Mouse (Mus musculus) midbrain, embryonic 12.5 days (tissue): ENCODE measurements around the gene Atxn2l. TPM values are rescaled to one million over a fixed set of nuclear protein-coding genes. Genes with fewer than 3 reads are reported as not detected.

Source experiments
- ATAC-seq: fragments of 200-750 bp; cut with Nextera tagmentation; 2 replicates; pipeline ENCODE4 v1.8.0; 2017; ENCODE audit warnings: low read depth, moderate TSS enrichment, moderate library complexity; ENCODE audit not compliant: low FRiP score
- H3K27ac ChIP-seq: fragments of 300-500 bp; sonication (generic); replicated peaks from 2 replicates; pipeline ENCODE4 v1.5.1; 2016; ENCODE audit warnings: mild to moderate bottlenecking
- H3K27me3 ChIP-seq: fragments of 300-500 bp; sonication (generic); 2 replicates; pipeline ENCODE4 v1.6.1; 2016; ENCODE audit warnings: mild to moderate bottlenecking
- H3K36me3 ChIP-seq: fragments of 300-500 bp; sonication (generic); 2 replicates; pipeline ENCODE4 v1.6.1; 2016
- H3K4me1 ChIP-seq: fragments of 300-500 bp; sonication (generic); 2 replicates; pipeline ENCODE4 v1.6.1; 2016
- H3K4me2 ChIP-seq: fragments of 300-500 bp; sonication (generic); replicated peaks from 2 replicates; pipeline ENCODE4 v1.6.1; 2016; ENCODE audit warnings: mild to moderate bottlenecking, moderate library complexity
- H3K4me3 ChIP-seq: fragments of 300-500 bp; sonication (generic); 2 replicates; pipeline ENCODE4 v1.5.1; 2016; ENCODE audit warnings: mild to moderate bottlenecking
- H3K9ac ChIP-seq: fragments of 300-500 bp; sonication (generic); replicated peaks from 2 replicates; pipeline ENCODE4 v1.6.1; 2016; ENCODE audit warnings: mild to moderate bottlenecking, moderate library complexity
- H3K9me3 ChIP-seq: fragments of 300-500 bp; sonication (generic); 2 replicates; pipeline ENCODE4 v1.6.1; 2016; ENCODE audit warnings: mild to moderate bottlenecking
- WGBS: fragments of 180-500 bp; shearing (Covaris S2); methylation state at CpG from one replicate; pipeline ENCODE4 v1.1.7; 2016; 5-methylcytosine and 5-hydroxymethylcytosine counted together
- polyA plus RNA-seq: library from polyadenylated mRNA; unstranded; fragments of >200 nt; fragmentation: Nextera tagmentation; extraction: Ambion mirVana; gene quantifications from 2 replicates; pipeline ENCODE4 v1.2.1, GENCODE M21; 2016

Gene Atxn2l
- polyA plus RNA-seq, 1 experiment from 2014 or later, result 72.8 TPM

GRCm38 (mm10) chr7:126511287-126511686, 8.1 kb upstream of the Atxn2l start:
- Histone ChIP-seq H3K27ac (no peak overlapping the region), H3K4me1 (no peaks in the 10 kb centered on the region), H3K36me3 (no peaks in the 10 kb centered on the region), H3K4me3 (no peak overlapping the region), H3K9me3 (no peaks in the 10 kb centered on the region), H3K9ac (no peak overlapping the region), H3K27me3 (no peaks in the 10 kb centered on the region), H3K4me2 (no peak overlapping the region)
- no peak for ATAC-seq
- 89% methylated on average over 3 of the region's 3 CpGs for WGBS

GRCm38 (mm10) chr7:126507126-126507778, 4.0 kb upstream of the Atxn2l start:
- no peak overlapping the region for H3K27ac ChIP-seq
- H3K4me1 ChIP-seq, result peaks cover 6% of the 10 kb centered on the region; the same call in 1 of the 2 replicates
- H3K4me3 ChIP-seq, result no peak overlapping the region
- no peaks in the 10 kb centered on the region for H3K27me3 ChIP-seq
- H3K36me3 ChIP-seq, result no peaks in the 10 kb centered on the region
- H3K4me2 ChIP-seq, result no peak overlapping the region
- no peak for ATAC-seq
- 89% methylated on average over 8 of the region's 8 CpGs for WGBS
- H3K9me3 ChIP-seq, result no peaks in the 10 kb centered on the region
- H3K9ac ChIP-seq, result no peak overlapping the region

GRCm38 (mm10) chr7:126504913-126505312, 1.7 kb upstream of the Atxn2l start:
- Histone ChIP-seq H3K9me3 (no peaks in the 10 kb centered on the region), H3K27me3 (no peaks in the 10 kb centered on the region), H3K4me1 (peaks cover 18% of the 10 kb centered on the region), H3K4me2 (no peak overlapping the region), H3K4me3 (no peak overlapping the region), H3K27ac (no peak overlapping the region), H3K9ac (no peak overlapping the region), H3K36me3 (peaks cover 14% of the 10 kb centered on the region)
- WGBS, result 96% methylated on average over 2 of the region's 2 CpGs
- ATAC-seq, result no peak

- Histone ChIP-seq H3K4me3 (peak overlapping the region; percentile 100), H3K4me2 (peak overlapping the region; percentile 68), H3K4me1 (peaks cover 18% of the 10 kb centered on the region), H3K27ac (peak overlapping the region; percentile 100), H3K27me3 (no peaks in the 10 kb centered on the region), H3K9me3 (no peaks in the 10 kb centered on the region), H3K9ac (peak overlapping the region; percentile 99), H3K36me3 (peaks cover 36% of the 10 kb centered on the region)
- 0% methylated on average over 40 of the region's 40 CpGs for WGBS
- ATAC-seq, result no peak
Observed at GRCm38 (mm10) chr7:126502751-126503150, 486 bp downstream of the Atxn2l start.

- Histone ChIP-seq H3K4me3 (peak overlapping the region; percentile 100), H3K27ac (peak overlapping the region; percentile 100), H3K9me3 (no peaks in the 10 kb centered on the region), H3K4me1 (peaks cover 18% of the 10 kb centered on the region), H3K9ac (peak overlapping the region; percentile 99), H3K27me3 (no peaks in the 10 kb centered on the region), H3K4me2 (peak overlapping the region; percentile 68), H3K36me3 (peaks cover 41% of the 10 kb centered on the region)
- under 1% methylated on average over 49 of the region's 57 CpGs for WGBS
- ATAC-seq, result peak; percentile 88
Observed at GRCm38 (mm10) chr7:126502023-126502741, 1.1 kb downstream of the Atxn2l start.

GRCm38 (mm10) chr7:126501684-126502022, 1.6 kb downstream of the Atxn2l start:
- Histone ChIP-seq H3K27ac (peak overlapping the region; percentile 100), H3K9me3 (no peaks in the 10 kb centered on the region), H3K36me3 (peaks cover 46% of the 10 kb centered on the region), H3K4me1 (peaks cover 18% of the 10 kb centered on the region), H3K27me3 (no peaks in the 10 kb centered on the region), H3K4me2 (peak overlapping the region; percentile 68), H3K9ac (peak overlapping the region; percentile 99), H3K4me3 (peak overlapping the region; percentile 100)
- no peak for ATAC-seq
- WGBS, result 4% methylated on average over 9 of the region's 9 CpGs

- Histone ChIP-seq H3K9ac (no peak overlapping the region; the same call in 1 of the 2 replicates), H3K27ac (no peak overlapping the region), H3K9me3 (no peaks in the 10 kb centered on the region), H3K27me3 (no peaks in the 10 kb centered on the region), H3K36me3 (peaks cover 69% of the 10 kb centered on the region), H3K4me3 (no peak overlapping the region), H3K4me2 (no peak overlapping the region), H3K4me1 (peaks cover 18% of the 10 kb centered on the region)
- ATAC-seq, result no peak
- WGBS, result 97% methylated on average over 7 of the region's 7 CpGs
Observed at GRCm38 (mm10) chr7:126499416-126499815, 3.8 kb downstream of the Atxn2l start.

- no peak overlapping the region for H3K9ac ChIP-seq
- no peaks in the 10 kb centered on the region for H3K9me3 ChIP-seq
- 95% methylated on average over 12 of the region's 12 CpGs for WGBS
- no peak overlapping the region for H3K4me2 ChIP-seq
- H3K4me3 ChIP-seq, result no peak overlapping the region
- H3K4me1 ChIP-seq, result peaks cover 12% of the 10 kb centered on the region
- H3K27me3 ChIP-seq, result no peaks in the 10 kb centered on the region
- H3K36me3 ChIP-seq, result peaks cover 83% of the 10 kb centered on the region
- no peak for ATAC-seq
- H3K27ac ChIP-seq, result no peak overlapping the region
Observed at GRCm38 (mm10) chr7:126497966-126498365, 5.3 kb downstream of the Atxn2l start.

GRCm38 (mm10) chr7:126496475-126496874, 6.8 kb downstream of the Atxn2l start:
- H3K27ac ChIP-seq, result no peak overlapping the region

GRCm38 (mm10) chr7:126494120-126494519, 9.1 kb downstream of the Atxn2l start:
- H3K27ac ChIP-seq, result no peak overlapping the region
- H3K4me2 ChIP-seq, result no peak overlapping the region
- H3K36me3 ChIP-seq, result peaks cover 98% of the 10 kb centered on the region
- 93% methylated on average over 6 of the region's 6 CpGs for WGBS
- H3K4me3 ChIP-seq, result no peak overlapping the region
- H3K9me3 ChIP-seq, result no peaks in the 10 kb centered on the region
- no peak overlapping the region for H3K9ac ChIP-seq
- H3K4me1 ChIP-seq, result no peaks in the 10 kb centered on the region
- H3K27me3 ChIP-seq, result no peaks in the 10 kb centered on the region
- no peak for ATAC-seq

More at GRCm38 (mm10) chr7:126496475-126496874, 6.8 kb downstream of the Atxn2l start:
- Histone ChIP-seq H3K36me3 (peaks cover 98% of the 10 kb centered on the region), H3K4me1 (peaks cover 11% of the 10 kb centered on the region), H3K4me3 (no peak overlapping the region), H3K9me3 (no peaks in the 10 kb centered on the region), H3K4me2 (no peak overlapping the region), H3K9ac (no peak overlapping the region), H3K27me3 (no peaks in the 10 kb centered on the region)
- 92% methylated on average over 5 of the region's 5 CpGs for WGBS
- ATAC-seq, result no peak

GRCm38 (mm10) chr7:126491973-126492372, 11.3 kb downstream of the Atxn2l start:
- no peaks in the 10 kb centered on the region for H3K9me3 ChIP-seq
- no peak for ATAC-seq
- no peak overlapping the region for H3K4me2 ChIP-seq
- no peak overlapping the region for H3K4me3 ChIP-seq
- peaks cover 9% of the 10 kb centered on the region for H3K4me1 ChIP-seq
- no peaks in the 10 kb centered on the region for H3K27me3 ChIP-seq
- 67% methylated on average over 11 of the region's 11 CpGs for WGBS
- H3K27ac ChIP-seq, result peak overlapping the region; percentile 35; the same call in 1 of the 2 replicates
- no peak overlapping the region for H3K9ac ChIP-seq
- H3K36me3 ChIP-seq, result peaks cover 78% of the 10 kb centered on the region

GRCm38 (mm10) chr7:126491005-126491404, 12.2 kb downstream of the Atxn2l start:
- H3K9ac ChIP-seq, result no peak overlapping the region
- no peak overlapping the region for H3K4me2 ChIP-seq
- no peaks in the 10 kb centered on the region for H3K27me3 ChIP-seq
- ATAC-seq, result no peak
- no peak overlapping the region for H3K27ac ChIP-seq
- H3K9me3 ChIP-seq, result no peaks in the 10 kb centered on the region
- H3K4me1 ChIP-seq, result peaks cover 12% of the 10 kb centered on the region
- 80% methylated on average over 1 of the region's 1 CpGs for WGBS
- H3K36me3 ChIP-seq, result peaks cover 69% of the 10 kb centered on the region
- no peak overlapping the region for H3K4me3 ChIP-seq
